Mouse (Mus musculus) right cerebral cortex, postnatal 10 days (tissue): ENCODE results near the gene Cib1.

ENCODE experiments used
- DNase-seq, 2 experiments: peaks; one replicate each; pipeline ENCODE4 v3.0.0; 2021; ENCODE audit warnings: low spot score in 2 of 2

Cib1 gene

GRCm38 (mm10) chr7:80233799-80234198 is 1.2 kb upstream of the Cib1 start:
- DNase-seq = no peak

- DNase-seq = no peak
These were observed 583 bp downstream of the Cib1 start for GRCm38 (mm10) chr7:80231971-80232488.

GRCm38 (mm10) chr7:80230196-80230595 is 2.4 kb downstream of the Cib1 start:
- no peak for DNase-seq

DNA sequence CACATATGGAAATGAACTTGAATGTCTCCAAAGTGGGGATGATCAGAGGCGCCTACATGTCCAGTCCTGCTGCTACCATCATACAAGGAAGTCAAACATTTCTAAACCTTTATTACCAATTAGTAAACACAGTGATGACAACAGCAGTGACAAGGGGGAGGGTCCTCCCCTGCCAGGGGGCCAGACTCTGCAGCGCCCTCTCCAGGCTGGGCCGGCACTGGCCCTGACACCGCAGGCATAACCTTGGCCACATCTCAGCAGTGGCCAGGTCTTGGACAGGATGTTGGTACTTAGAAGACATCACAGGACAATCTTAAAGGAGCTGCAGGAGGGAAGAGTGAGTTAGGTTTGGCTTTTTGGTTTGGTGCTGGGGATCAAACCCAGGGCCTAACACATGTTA is 5.5 kb downstream of the Cib1 start:
- no peak for DNase-seq

DNA sequence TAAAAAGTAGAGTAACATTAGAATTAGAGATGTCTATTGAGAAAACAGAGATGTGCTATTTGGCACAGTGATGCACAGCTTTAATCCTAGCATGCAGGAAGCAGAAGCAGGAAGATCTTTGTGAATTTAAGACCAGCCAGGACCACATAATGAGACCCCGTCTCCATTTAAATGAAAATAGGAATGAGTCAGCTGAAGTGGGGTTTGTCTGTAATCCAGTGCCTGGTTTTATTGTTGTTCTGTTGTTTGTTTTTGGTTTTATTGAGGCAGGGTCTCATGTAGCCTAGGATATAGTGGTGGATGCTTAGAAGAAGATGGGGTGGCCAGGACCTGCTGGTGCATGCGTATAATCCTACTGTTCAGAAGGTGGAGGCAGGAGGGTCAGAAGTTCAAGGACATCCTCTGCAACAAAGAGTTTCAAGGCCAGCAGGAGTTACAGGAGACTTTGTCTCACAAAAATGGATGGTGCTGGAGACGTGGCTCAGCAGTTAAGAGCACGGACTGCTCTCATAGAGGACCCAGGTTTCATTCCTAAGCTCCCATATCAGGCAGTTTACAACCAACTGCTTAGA is 11.3 kb downstream of the Cib1 start:
- DNase-seq = no peak

DNA sequence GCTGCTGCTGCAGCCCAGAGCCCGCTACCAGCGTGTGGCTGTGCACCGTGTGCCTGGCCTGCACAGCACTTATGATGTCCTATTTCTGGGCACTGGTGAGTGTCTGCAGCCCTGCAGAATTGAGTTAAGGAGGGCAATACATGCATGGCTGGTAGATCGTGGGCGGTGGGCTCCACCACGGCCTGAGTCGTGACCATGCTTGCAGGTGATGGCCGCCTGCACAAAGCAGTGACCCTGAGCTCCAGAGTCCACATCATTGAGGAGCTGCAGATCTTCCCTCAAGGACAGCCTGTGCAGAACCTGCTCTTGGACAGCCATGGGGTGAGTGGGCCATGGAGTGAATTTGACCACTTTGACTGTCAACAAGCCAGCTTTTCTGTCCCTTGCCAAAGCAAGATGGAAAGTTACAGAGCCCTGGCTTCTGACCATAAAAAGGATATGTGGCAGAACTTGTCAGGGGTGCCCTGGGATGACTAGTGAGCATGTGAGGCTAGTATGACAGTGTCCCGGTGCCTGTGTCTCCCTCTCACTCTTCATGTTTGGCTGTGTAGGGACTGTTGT is 12.3 kb downstream of the Cib1 start:
- no peak for DNase-seq

DNA sequence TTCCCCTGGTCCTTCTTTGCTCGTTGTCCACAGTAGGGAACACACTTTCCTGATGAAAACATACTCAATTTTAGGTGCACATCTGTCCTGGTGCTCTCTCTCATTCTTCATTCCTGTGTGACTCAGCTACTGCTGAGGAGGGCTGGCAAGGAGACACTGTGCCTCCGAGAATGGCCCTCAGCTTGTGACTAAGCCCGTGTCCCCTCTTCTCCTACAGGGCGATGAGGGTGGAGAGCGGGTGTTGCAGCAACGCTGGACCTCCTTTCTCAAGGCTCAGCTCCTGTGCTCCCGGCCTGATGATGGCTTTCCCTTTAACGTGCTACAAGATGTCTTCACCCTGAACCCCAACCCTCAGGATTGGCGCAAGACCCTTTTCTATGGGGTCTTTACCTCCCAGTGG is 13.9 kb downstream of the Cib1 start:
- DNase-seq = no peak

DNA sequence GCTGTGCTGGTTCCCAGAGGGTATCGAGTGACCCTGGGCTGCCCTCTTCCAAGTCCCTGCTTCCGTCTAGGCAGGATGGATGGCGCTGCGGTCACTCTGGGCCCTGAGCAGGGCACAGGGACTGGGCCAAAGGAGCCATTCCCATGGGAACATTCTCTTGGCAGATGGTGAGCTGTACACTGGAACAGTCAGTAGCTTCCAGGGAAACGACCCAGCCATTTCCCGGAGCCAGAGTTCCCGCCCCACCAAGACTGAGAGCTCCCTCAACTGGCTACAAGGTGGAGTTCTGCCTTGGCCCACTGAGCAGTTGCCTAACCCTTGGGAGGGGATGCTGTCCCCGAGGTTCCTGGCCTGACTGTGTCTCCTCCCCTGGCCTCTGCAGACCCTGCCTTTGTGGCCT is 16.0 kb downstream of the Cib1 start:
- peak; percentile 73 to 79 for DNase-seq

GRCm38 (mm10) chr7:80215398-80215797 is 17.2 kb downstream of the Cib1 start:
- DNase-seq = peak; percentile 74 to 84

- no peak for DNase-seq
These were observed 18.2 kb downstream of the Cib1 start for GRCm38 (mm10) chr7:80214459-80214858.

DNA sequence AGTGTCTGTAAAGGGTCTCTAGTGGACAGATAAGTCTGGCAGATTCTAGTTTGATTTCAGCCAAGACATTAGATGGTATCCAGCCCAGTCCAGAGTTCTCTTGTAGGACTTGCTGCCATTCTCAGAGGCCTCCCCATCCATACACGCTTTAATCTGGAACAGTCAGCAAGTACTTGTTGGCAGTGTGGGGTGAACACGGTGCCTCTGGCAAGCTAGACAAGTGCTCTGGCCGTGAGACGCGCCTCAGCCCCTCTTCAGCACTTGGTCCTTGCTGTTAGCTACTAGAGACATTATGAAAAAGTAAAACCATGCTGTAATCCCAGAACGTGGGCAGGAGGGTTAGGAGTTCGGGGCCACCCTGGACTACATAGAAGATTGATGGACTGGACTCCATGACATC is 19.0 kb downstream of the Cib1 start:
- DNase-seq = no peak

- DNase-seq = no peak
These were observed 21.6 kb downstream of the Cib1 start for GRCm38 (mm10) chr7:80210982-80211381.

DNA sequence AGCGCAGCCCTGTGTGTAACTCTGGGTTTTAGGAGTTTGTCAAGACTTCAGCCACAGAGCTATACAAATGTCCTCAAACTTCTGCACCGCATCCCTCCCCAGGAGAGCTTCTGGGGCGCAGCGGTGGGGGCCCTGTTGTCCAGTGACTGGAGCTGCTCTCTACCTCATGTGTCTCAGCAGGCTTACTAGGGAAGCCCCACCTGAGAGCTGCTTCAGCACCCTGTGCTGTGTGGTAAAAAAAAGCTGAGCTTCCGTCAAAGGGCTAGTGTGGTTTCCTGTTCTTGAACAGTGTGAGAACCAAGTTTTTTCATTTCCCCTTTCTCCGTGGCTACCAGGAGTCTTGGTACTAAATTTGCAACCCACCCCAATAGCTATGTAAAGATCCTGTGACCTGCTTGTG is 22.9 kb downstream of the Cib1 start:
- DNase-seq = no peak

- DNase-seq = peak in 1 of 2 experiments; percentile 54
These were observed 23.7 kb downstream of the Cib1 start for GRCm38 (mm10) chr7:80208738-80209430.

DNA sequence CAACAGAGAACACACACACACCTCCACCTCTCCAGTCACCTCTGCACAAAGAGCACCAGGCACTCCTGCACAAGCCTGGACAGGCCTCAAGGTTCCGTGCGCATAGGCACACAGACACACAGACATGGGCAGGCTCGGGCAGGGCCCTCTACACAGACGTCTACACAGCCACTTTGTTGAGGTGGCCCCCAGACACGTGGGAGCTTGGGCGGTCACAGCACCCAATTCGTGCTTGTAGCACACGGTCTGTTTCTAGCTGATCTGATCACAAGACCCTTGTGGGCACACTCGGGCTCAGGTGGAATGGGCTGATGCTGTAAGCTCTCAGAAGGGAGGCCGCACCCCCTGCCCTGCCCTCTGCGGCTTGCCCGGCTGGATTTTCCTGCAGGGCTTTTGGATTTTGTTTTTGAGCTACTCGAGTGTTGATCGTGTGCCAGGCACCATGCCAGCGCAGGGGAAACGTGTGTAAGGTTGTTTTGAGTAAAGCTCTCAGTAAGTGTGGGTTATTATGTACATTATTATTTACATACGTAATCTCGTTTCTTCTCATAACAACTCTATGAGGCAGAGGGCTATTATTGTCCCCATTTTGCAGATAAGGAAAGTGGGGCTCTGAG is 24.5 kb downstream of the Cib1 start:
- DNase-seq = no peak

GRCm38 (mm10) chr7:80207314-80207731 is 25.3 kb downstream of the Cib1 start:
- no peak for DNase-seq

DNA sequence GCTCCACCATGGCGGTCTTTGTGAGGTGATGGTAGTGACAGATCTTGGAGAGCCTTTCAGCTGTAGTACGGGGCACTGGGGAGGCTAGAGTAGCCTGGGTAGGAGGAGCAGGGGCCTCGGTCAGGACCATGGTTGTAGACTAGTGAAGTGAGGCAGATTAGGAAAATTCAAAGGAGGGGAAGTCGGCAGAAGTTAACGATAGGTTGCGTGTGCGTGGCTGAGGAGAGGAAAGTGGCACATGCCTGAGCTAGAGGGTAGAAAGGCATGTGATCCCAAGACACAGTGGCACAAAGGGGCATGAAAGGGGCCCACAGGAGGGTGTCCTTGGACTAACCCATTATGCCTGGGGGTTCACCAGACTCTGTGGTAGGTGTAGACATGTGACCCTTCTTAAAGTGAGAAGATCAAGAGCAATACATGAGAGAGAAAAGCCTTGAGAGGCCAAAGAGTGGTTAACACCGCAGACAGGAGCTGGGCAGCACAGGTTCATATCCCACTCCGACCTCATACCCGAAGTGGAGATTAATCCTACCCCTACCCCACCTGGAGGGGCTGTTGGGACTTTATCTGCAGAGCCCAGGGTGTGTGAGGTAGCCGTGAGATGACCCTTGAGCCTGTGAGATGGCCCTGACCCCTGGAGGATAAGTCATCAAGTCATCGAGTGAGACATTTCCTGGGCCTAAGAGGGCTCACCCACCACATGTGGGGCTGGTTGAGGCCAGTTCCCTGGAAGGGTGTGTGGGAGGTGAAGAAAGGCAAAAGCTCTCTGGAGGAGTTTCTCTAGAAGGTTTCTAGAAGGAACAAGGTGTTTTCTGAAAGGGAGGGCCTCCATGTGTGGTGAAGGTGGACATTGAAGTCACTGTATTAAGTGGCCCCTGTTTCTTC is 26.7 kb downstream of the Cib1 start:
- no peak for DNase-seq

DNA sequence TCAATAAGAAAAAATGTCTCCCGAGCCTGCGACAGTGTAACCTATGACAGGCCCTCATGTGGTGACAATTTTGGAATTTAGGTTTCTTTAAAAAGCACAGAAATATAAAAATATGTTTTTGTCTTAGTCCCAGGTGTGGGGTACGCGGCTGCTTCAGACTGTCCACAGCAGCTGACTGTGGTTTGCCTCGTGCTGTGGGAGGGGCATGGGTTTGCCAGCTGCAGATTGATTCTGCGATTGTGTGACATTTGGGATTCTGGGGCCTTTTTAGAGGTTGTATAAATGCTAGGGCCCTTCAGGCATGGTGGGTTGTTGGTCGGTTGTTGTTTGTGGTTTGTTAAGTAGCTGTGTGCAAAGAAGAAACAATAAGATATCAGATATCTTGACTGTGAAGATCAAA is 27.7 kb downstream of the Cib1 start:
- DNase-seq = no peak

- DNase-seq = no peak
These were observed 28.3 kb downstream of the Cib1 start for GRCm38 (mm10) chr7:80204362-80204761.

GRCm38 (mm10) chr7:80203638-80204096 is 28.9 kb downstream of the Cib1 start:
- DNase-seq = no peak

- no peak for DNase-seq
These were observed 29.7 kb downstream of the Cib1 start for GRCm38 (mm10) chr7:80202961-80203360.
